22 mouse cellular contexts compared by ENCODE assay signal in genomic region chr15:56896553-56896952, GRCm38 (mm10).
"Had no signal": no experiment of that assay in that cellular context is flagged by ENCODE, and none has a peak within 500 bp of the region (broad histone marks: within the 10 kb centered on the region; RNA-seq: fewer than 3 reads in every experiment).

No protein-coding gene starts in this region.

- H3K4me1 ChIP-seq: kidney, embryonic 15.5 days; limb, embryonic 12.5 days; limb, embryonic 15.5 days; lung, embryonic 15.5 days; neural tube, embryonic 12.5 days; neural tube, embryonic 15.5 days had no signal

- DNase-seq: kidney, adult 2 months; kidney, postnatal 14 days; kidney, postnatal 4 days; left cerebral cortex, postnatal 4 days; liver, postnatal 0 days; lung, postnatal 10 days; lung, postnatal 4 days; midbrain, embryonic 14.5 days; right cerebral cortex, adult 18-20 months; right cerebral cortex, postnatal 14 days; right cerebral cortex, postnatal 4 days; thymus, adult 18-20 months; thymus, postnatal 36 days had no signal

- H3K9me3 ChIP-seq: kidney, embryonic 15.5 days; limb, embryonic 12.5 days; limb, embryonic 15.5 days; lung, embryonic 15.5 days; neural tube, embryonic 12.5 days; neural tube, embryonic 15.5 days had no signal

- H3K27me3 ChIP-seq: kidney, embryonic 15.5 days; limb, embryonic 12.5 days; limb, embryonic 15.5 days; lung, embryonic 15.5 days; neural tube, embryonic 12.5 days; neural tube, embryonic 15.5 days had no signal

- H3K36me3 ChIP-seq: kidney, embryonic 15.5 days; limb, embryonic 12.5 days; limb, embryonic 15.5 days; lung, embryonic 15.5 days; neural tube, embryonic 12.5 days; neural tube, embryonic 15.5 days had no signal

- H3K27ac ChIP-seq: kidney, embryonic 15.5 days; limb, embryonic 12.5 days; limb, embryonic 15.5 days; liver, embryonic 14.5 days; lung, embryonic 15.5 days; neural tube, embryonic 12.5 days; neural tube, embryonic 15.5 days had no signal

- H3K4me3 ChIP-seq: kidney, embryonic 15.5 days; limb, embryonic 12.5 days; limb, embryonic 15.5 days; lung, embryonic 15.5 days; neural tube, embryonic 12.5 days; neural tube, embryonic 15.5 days had no signal

- H3K4me2 ChIP-seq: kidney, embryonic 15.5 days; limb, embryonic 12.5 days; limb, embryonic 15.5 days; liver, embryonic 11.5 days; lung, embryonic 15.5 days; midbrain, embryonic 11.5 days; neural tube, embryonic 12.5 days; neural tube, embryonic 15.5 days had no signal

- H3K9ac ChIP-seq: kidney, embryonic 15.5 days; limb, embryonic 12.5 days; limb, embryonic 15.5 days; liver, embryonic 14.5 days; liver, postnatal 0 days; lung, embryonic 15.5 days; neural tube, embryonic 12.5 days; neural tube, embryonic 15.5 days had no signal

- ATAC-seq: liver, postnatal 0 days had no signal
